27 mouse cellular contexts compared by ENCODE assay signal in the genomic region with DNA sequence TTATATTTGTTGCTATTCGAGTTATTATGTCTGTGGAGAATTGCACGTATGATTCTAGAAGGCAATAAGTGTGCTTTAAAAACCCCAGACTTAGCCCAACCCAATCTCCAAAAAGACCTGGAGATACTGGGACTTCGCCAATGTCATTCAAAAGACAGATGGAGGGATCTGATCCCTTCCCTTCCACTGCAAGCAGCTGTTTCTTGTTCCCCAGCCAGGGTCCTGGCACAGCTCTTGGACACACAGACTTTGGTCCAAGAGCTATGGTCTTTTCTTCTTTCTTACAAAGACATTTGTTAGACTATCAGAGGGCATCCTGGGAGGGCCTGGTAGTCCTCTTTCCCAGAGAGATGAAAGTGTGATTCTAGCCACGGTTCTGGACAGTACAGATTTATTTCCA. TPM values are rescaled to one million over a fixed set of nuclear protein-coding genes. Genes with fewer than 3 reads are reported as not detected.
A peak's percentile ranks its signal among the peaks of the same experiment; 100 is the strongest.
DNase-seq lines count a peak whose midpoint lies in the region; ATAC-seq and TF ChIP-seq lines count a peak whose summit lies in the region.
"Had no signal": no experiment of that assay in that cellular context is flagged by ENCODE, and none has a peak within 500 bp of the region (broad histone marks: within the 10 kb centered on the region; RNA-seq: fewer than 3 reads in every experiment).

No protein-coding gene starts in this region.

- H3K36me3 ChIP-seq in hindbrain, postnatal 0 days (ENCODE audit: insufficient read depth, low read length): no peaks in the 10 kb centered on the region
- no peaks in the 10 kb centered on the region for H3K36me3 ChIP-seq in hindbrain, embryonic 10.5 days
- H3K36me3 ChIP-seq in midbrain, postnatal 0 days (ENCODE audit: insufficient read depth, low read length): no peaks in the 10 kb centered on the region
- H3K36me3 ChIP-seq in midbrain, embryonic 11.5 days (ENCODE audit: control insufficient read depth, insufficient read depth, low read length): no peaks in the 10 kb centered on the region
- no peaks in the 10 kb centered on the region for H3K36me3 ChIP-seq in neural tube, embryonic 13.5 days
- H3K36me3 ChIP-seq: embryonic facial prominence, embryonic 12.5 days; embryonic facial prominence, embryonic 15.5 days; forebrain, embryonic 12.5 days; forebrain, embryonic 15.5 days; heart, embryonic 10.5 days; heart, embryonic 13.5 days; hindbrain, embryonic 12.5 days had no signal

- no peak overlapping the region for H3K4me3 ChIP-seq in cerebellum, adult 2 months (replicated peaks; ENCODE audit: insufficient read depth, low read depth, low read length)
- H3K4me3 ChIP-seq in hindbrain, postnatal 0 days (ENCODE audit: low read length): no peak overlapping the region
- H3K4me3 ChIP-seq in hindbrain, embryonic 10.5 days: no peak overlapping the region
- H3K4me3 ChIP-seq in midbrain, postnatal 0 days (ENCODE audit: low read depth, low read length): no peak overlapping the region
- no peak overlapping the region for H3K4me3 ChIP-seq in midbrain, embryonic 11.5 days (ENCODE audit: low read depth, low read length)
- no peak overlapping the region for H3K4me3 ChIP-seq in neural tube, embryonic 13.5 days
- H3K4me3 ChIP-seq: embryonic facial prominence, embryonic 12.5 days; embryonic facial prominence, embryonic 15.5 days; forebrain, embryonic 12.5 days; forebrain, embryonic 15.5 days; heart, adult 2 months; heart, embryonic 10.5 days; heart, embryonic 13.5 days; hindbrain, embryonic 12.5 days had no signal

- no peaks in the 10 kb centered on the region for H3K27me3 ChIP-seq in cerebellum, adult 2 months (ENCODE audit: control insufficient read depth, insufficient read depth, low read length)
- no peaks in the 10 kb centered on the region for H3K27me3 ChIP-seq in hindbrain, postnatal 0 days (ENCODE audit: insufficient read depth, low read length)
- H3K27me3 ChIP-seq in hindbrain, embryonic 10.5 days (ENCODE audit: insufficient read depth, poor library complexity, severe bottlenecking): peaks cover 4% of the 10 kb centered on the region
- H3K27me3 ChIP-seq in midbrain, postnatal 0 days (ENCODE audit: insufficient read depth, low read length): no peaks in the 10 kb centered on the region
- no peaks in the 10 kb centered on the region; the same call in 1 of the 2 replicates for H3K27me3 ChIP-seq in midbrain, embryonic 11.5 days (ENCODE audit: control insufficient read depth, insufficient read depth, low read length)
- H3K27me3 ChIP-seq in neural tube, embryonic 13.5 days: peaks cover 5% of the 10 kb centered on the region; the same call in 1 of the 2 replicates
- H3K27me3 ChIP-seq: embryonic facial prominence, embryonic 12.5 days; embryonic facial prominence, embryonic 15.5 days; forebrain, embryonic 12.5 days; forebrain, embryonic 15.5 days; heart, embryonic 13.5 days; Patski had no signal

- H3K4me2 ChIP-seq in hindbrain, postnatal 0 days (ENCODE audit: low read depth, low read length): no peak overlapping the region
- H3K4me2 ChIP-seq in midbrain, postnatal 0 days (ENCODE audit: low read depth, low read length, poor library complexity, severe bottlenecking): no peak overlapping the region
- no peak overlapping the region for H3K4me2 ChIP-seq in midbrain, embryonic 11.5 days
- H3K4me2 ChIP-seq in neural tube, embryonic 13.5 days: 0 out of 2 replicates have a peak overlapping the region, but pooled peaks have one; percentile 37
- H3K4me2 ChIP-seq: embryonic facial prominence, embryonic 12.5 days; embryonic facial prominence, embryonic 15.5 days; heart, embryonic 13.5 days; hindbrain, embryonic 12.5 days had no signal

- 30% methylated on average over 4 of the region's 4 CpGs for WGBS in cerebellum, adult 2 months
- 61% methylated on average over 4 of the region's 4 CpGs for WGBS in hindbrain, postnatal 0 days
- 86% methylated on average over 4 of the region's 4 CpGs for WGBS in hindbrain, embryonic 10.5 days
- WGBS in midbrain, postnatal 0 days: 76% methylated on average over 4 of the region's 4 CpGs
- WGBS in midbrain, embryonic 11.5 days: 85% methylated on average over 4 of the region's 4 CpGs
- 68% methylated on average over 4 of the region's 4 CpGs for WGBS in neural tube, embryonic 13.5 days

- no peak for ATAC-seq in hindbrain, postnatal 0 days
- ATAC-seq in midbrain, postnatal 0 days (ENCODE audit: low FRiP score): no peak
- no peak for ATAC-seq in midbrain, embryonic 11.5 days (ENCODE audit: low FRiP score)
- ATAC-seq in neural tube, embryonic 13.5 days (ENCODE audit: low read depth): no peak
- ATAC-seq: forebrain, embryonic 15.5 days; intestine, postnatal 0 days; Patski had no signal

- TF ChIP-seq CTCF in cerebellum, adult 2 months (IDR thresholded peaks at IDR 0.05; ENCODE audit: borderline replicate concordance, insufficient read depth, low read depth, low read length): no peak
- no peak for TF ChIP-seq CTCF in hindbrain, postnatal 0 days (IDR thresholded peaks at IDR 0.05; ENCODE audit: low read depth)
- no peak for TF ChIP-seq CTCF in midbrain, postnatal 0 days (IDR thresholded peaks at IDR 0.05)

- H3K27ac ChIP-seq in cerebellum, adult 2 months (ENCODE audit: insufficient read depth, low read length): no peak overlapping the region
- H3K27ac ChIP-seq in hindbrain, postnatal 0 days: peak overlapping the region; percentile 41; the same call in 1 of the 2 replicates
- H3K27ac ChIP-seq in hindbrain, embryonic 10.5 days: no peak overlapping the region
- H3K27ac ChIP-seq in midbrain, postnatal 0 days (ENCODE audit: low read depth, low read length): no peak overlapping the region
- no peak overlapping the region for H3K27ac ChIP-seq in midbrain, embryonic 11.5 days (ENCODE audit: low read depth, low read length)
- peak overlapping the region; percentile 23 for H3K27ac ChIP-seq in neural tube, embryonic 13.5 days (replicated peaks)
- H3K27ac ChIP-seq: embryonic facial prominence, embryonic 12.5 days; embryonic facial prominence, embryonic 15.5 days; forebrain, embryonic 12.5 days; forebrain, embryonic 15.5 days; heart, adult 2 months; heart, embryonic 10.5 days; heart, embryonic 13.5 days; hindbrain, embryonic 12.5 days had no signal

- peak; percentile 36 to 47 for DNase-seq in cerebellum, postnatal 14 days
- DNase-seq in cerebellum, adult 2 months: no peak
- DNase-seq in hindbrain, postnatal 0 days (ENCODE audit: low spot score): peak; percentile 43
- DNase-seq in hindbrain, embryonic 10.5 days (ENCODE audit: low spot score): no peak
- DNase-seq in midbrain, postnatal 0 days (ENCODE audit: low spot score): peak; percentile 42
- DNase-seq in midbrain, embryonic 11.5 days (ENCODE audit: low spot score, missing footprints): no peak
- no peak for DNase-seq in adrenal gland, postnatal 25 days
- DNase-seq: adrenal gland, postnatal 10 days; B cell, adult 2 months; cerebellum, adult 18-20 months; cerebellum, adult 9-11 months; gastrocnemius, postnatal 10 days; gastrocnemius, postnatal 36 days; heart, adult 2 months; heart, postnatal 14 days; heart, postnatal 4 days had no signal

- no peaks in the 10 kb centered on the region for H3K9me3 ChIP-seq in hindbrain, postnatal 0 days (ENCODE audit: low read length)
- H3K9me3 ChIP-seq in hindbrain, embryonic 10.5 days: no peaks in the 10 kb centered on the region
- H3K9me3 ChIP-seq in midbrain, postnatal 0 days (ENCODE audit: low read length): no peaks in the 10 kb centered on the region
- no peaks in the 10 kb centered on the region for H3K9me3 ChIP-seq in midbrain, embryonic 11.5 days (ENCODE audit: control insufficient read depth, low read length)
- no peaks in the 10 kb centered on the region for H3K9me3 ChIP-seq in neural tube, embryonic 13.5 days
- H3K9me3 ChIP-seq: embryonic facial prominence, embryonic 12.5 days; embryonic facial prominence, embryonic 15.5 days; forebrain, embryonic 12.5 days; forebrain, embryonic 15.5 days; G1E; heart, embryonic 10.5 days; heart, embryonic 13.5 days; hindbrain, embryonic 12.5 days had no signal

- no peak overlapping the region for H3K9ac ChIP-seq in hindbrain, postnatal 0 days (replicated peaks; ENCODE audit: low read length)
- no peak overlapping the region for H3K9ac ChIP-seq in midbrain, postnatal 0 days (replicated peaks; ENCODE audit: low read length, poor library complexity, severe bottlenecking)
- H3K9ac ChIP-seq in midbrain, embryonic 11.5 days (ENCODE audit: low read length): no peak overlapping the region
- no peak overlapping the region for H3K9ac ChIP-seq in neural tube, embryonic 13.5 days
- H3K9ac ChIP-seq: embryonic facial prominence, embryonic 12.5 days; embryonic facial prominence, embryonic 15.5 days; forebrain, embryonic 12.5 days; forebrain, embryonic 15.5 days; heart, embryonic 13.5 days; hindbrain, embryonic 12.5 days had no signal

- peaks cover 3% of the 10 kb centered on the region; the same call in 1 of the 2 replicates for H3K4me1 ChIP-seq in cerebellum, adult 2 months (ENCODE audit: control insufficient read depth, insufficient read depth, low read length)
- no peaks in the 10 kb centered on the region for H3K4me1 ChIP-seq in hindbrain, postnatal 0 days (ENCODE audit: insufficient read depth, low read length)
- H3K4me1 ChIP-seq in hindbrain, embryonic 10.5 days (replicated peaks): peaks cover 48% of the 10 kb centered on the region
- peaks cover 2% of the 10 kb centered on the region; the same call in 1 of the 2 replicates for H3K4me1 ChIP-seq in midbrain, postnatal 0 days (ENCODE audit: insufficient read depth, low read length)
- peaks cover 11% of the 10 kb centered on the region for H3K4me1 ChIP-seq in midbrain, embryonic 11.5 days (ENCODE audit: control insufficient read depth, insufficient read depth, low read length)
- peaks cover 18% of the 10 kb centered on the region for H3K4me1 ChIP-seq in neural tube, embryonic 13.5 days (replicated peaks)
- H3K4me1 ChIP-seq: embryonic facial prominence, embryonic 12.5 days had no signal

- TF ChIP-seq POLR2A in cerebellum, adult 2 months (IDR thresholded peaks at IDR 0.05; ENCODE audit: borderline replicate concordance, insufficient read depth, low read length): no peak

RNA-seq across cellular contexts. Expression of gene Fgfbp3, which starts 3.2 kb away (rescaled TPM):
- polyA plus RNA-seq in cerebellum, adult 2 months (2012; rRNA removed): 8.1 and 10.2 TPM in 2 replicates
- 19.8 and 34.5 TPM in 2 replicates for total RNA-seq in hindbrain, postnatal 0 days (2014; rRNA removed)
- polyA plus RNA-seq in hindbrain, postnatal 0 days (2015; fragmentation: Nextera tagmentation; extraction: Ambion mirVana): 26.4 and 27.7 TPM in 2 replicates
- 21.3 and 25.1 TPM in 2 replicates for polyA plus RNA-seq in hindbrain, embryonic 10.5 days (2016; fragmentation: Nextera tagmentation; extraction: Ambion mirVana)
- 30.4 and 36.0 TPM in 2 replicates for total RNA-seq in midbrain, postnatal 0 days (2014; rRNA removed)
- polyA plus RNA-seq in midbrain, postnatal 0 days (2015; fragmentation: Nextera tagmentation; extraction: Ambion mirVana): 28.7 and 30.5 TPM in 2 replicates
- 41.8 and 45.9 TPM in 2 replicates for polyA plus RNA-seq in midbrain, embryonic 11.5 days (2014; fragmentation: Nextera tagmentation; extraction: Ambion mirVana)
- polyA plus RNA-seq in neural tube, embryonic 13.5 days (2015; fragmentation: Nextera tagmentation; extraction: Ambion mirVana): 110 and 124 TPM in 2 replicates
- total RNA-seq in adrenal gland, postnatal 25 days (2021): 3.3 and 8.0 TPM in 2 replicates

RNA-seq across cellular contexts. Expression of gene Btaf1, which starts 9.7 kb away (rescaled TPM):
- 11.2 and 12.0 TPM in 2 replicates for polyA plus RNA-seq in cerebellum, adult 2 months (2012; rRNA removed)
- total RNA-seq in hindbrain, postnatal 0 days (2014; rRNA removed): 16.9 and 17.1 TPM in 2 replicates
- 3.5 TPM in 2 replicates for polyA plus RNA-seq in hindbrain, postnatal 0 days (2015; fragmentation: Nextera tagmentation; extraction: Ambion mirVana)
- polyA plus RNA-seq in hindbrain, embryonic 10.5 days (2016; fragmentation: Nextera tagmentation; extraction: Ambion mirVana): 12.7 and 17.6 TPM in 2 replicates
- 16.4 and 24.4 TPM in 2 replicates for total RNA-seq in midbrain, postnatal 0 days (2014; rRNA removed)
- polyA plus RNA-seq in midbrain, postnatal 0 days (2015; fragmentation: Nextera tagmentation; extraction: Ambion mirVana): 2.9 and 3.5 TPM in 2 replicates
- 20.9 and 21.9 TPM in 2 replicates for polyA plus RNA-seq in midbrain, embryonic 11.5 days (2014; fragmentation: Nextera tagmentation; extraction: Ambion mirVana)
- polyA plus RNA-seq in neural tube, embryonic 13.5 days (2015; fragmentation: Nextera tagmentation; extraction: Ambion mirVana): 8.7 and 11.2 TPM in 2 replicates
- total RNA-seq in adrenal gland, postnatal 25 days (2021): 24.0 and 30.9 TPM in 2 replicates

Comparison
In these comparisons a context has a peak if more than half of its experiments do, and no peak if none do; other contexts are left out.
1. DNase-seq: peak in cerebellum, postnatal 14 days (2 of 2), hindbrain, postnatal 0 days (single experiment) and midbrain, postnatal 0 days (single experiment); none in cerebellum, adult 2 months (0 of 2), hindbrain, embryonic 10.5 days (single experiment), midbrain, embryonic 11.5 days (single experiment) and adrenal gland, postnatal 25 days (single experiment).
2. H3K27ac ChIP-seq: peak in hindbrain, postnatal 0 days (single experiment) and neural tube, embryonic 13.5 days (single experiment); none in cerebellum, adult 2 months (single experiment), hindbrain, embryonic 10.5 days (single experiment), midbrain, postnatal 0 days (single experiment) and midbrain, embryonic 11.5 days (single experiment).